Comparison of ENCODE assay signal across 17 mouse cellular contexts in genomic region chr15:21007931-21008330, GRCm38 (mm10).
"Had no signal": no experiment of that assay in that cellular context is flagged by ENCODE, and none has a peak within 500 bp of the region (broad histone marks: within the 10 kb centered on the region; RNA-seq: fewer than 3 reads in every experiment).

No protein-coding gene starts in this region.

- H3K9ac ChIP-seq: liver, embryonic 13.5 days; neural tube, embryonic 13.5 days; stomach, embryonic 15.5 days had no signal

- H3K36me3 ChIP-seq: liver, embryonic 13.5 days; neural tube, embryonic 13.5 days; stomach, embryonic 15.5 days had no signal

- H3K27me3 ChIP-seq: liver, embryonic 13.5 days; neural tube, embryonic 13.5 days; stomach, embryonic 15.5 days had no signal

- H3K4me3 ChIP-seq: layer of hippocampus, adult 2 months; liver, embryonic 13.5 days; myocyte; neural tube, embryonic 13.5 days; stomach, embryonic 15.5 days had no signal

- H3K27ac ChIP-seq: kidney, postnatal 0 days; layer of hippocampus, adult 2 months; liver, embryonic 13.5 days; neural tube, embryonic 13.5 days; stomach, embryonic 15.5 days had no signal

- H3K4me2 ChIP-seq: liver, embryonic 13.5 days; neural tube, embryonic 13.5 days; stomach, embryonic 15.5 days had no signal

- ATAC-seq: intestine, postnatal 0 days had no signal

- DNase-seq: kidney, adult 2 months; kidney, postnatal 25 days; layer of hippocampus, adult 9-11 months; liver, embryonic 13.5 days; lung, adult 2 months; lung, postnatal 14 days; lung, postnatal 4 days; retina, postnatal 1 day; right cerebral cortex, postnatal 25 days; spleen, adult 18-20 months; thymus, postnatal 25 days had no signal

- H3K9me3 ChIP-seq: liver, embryonic 13.5 days; neural tube, embryonic 13.5 days; stomach, embryonic 15.5 days had no signal

- H3K4me1 ChIP-seq: liver, embryonic 13.5 days; stomach, embryonic 15.5 days had no signal
